Mouse (Mus musculus): Measurements from ENCODE around the gene Mapk6. TPM values are rescaled to one million over a fixed set of nuclear protein-coding genes. Genes with fewer than 3 reads are reported as not detected.

The Mapk6 gene
- polyA plus RNA-seq, 1 experiment from 2014 or later = 51.9 TPM

DNA sequence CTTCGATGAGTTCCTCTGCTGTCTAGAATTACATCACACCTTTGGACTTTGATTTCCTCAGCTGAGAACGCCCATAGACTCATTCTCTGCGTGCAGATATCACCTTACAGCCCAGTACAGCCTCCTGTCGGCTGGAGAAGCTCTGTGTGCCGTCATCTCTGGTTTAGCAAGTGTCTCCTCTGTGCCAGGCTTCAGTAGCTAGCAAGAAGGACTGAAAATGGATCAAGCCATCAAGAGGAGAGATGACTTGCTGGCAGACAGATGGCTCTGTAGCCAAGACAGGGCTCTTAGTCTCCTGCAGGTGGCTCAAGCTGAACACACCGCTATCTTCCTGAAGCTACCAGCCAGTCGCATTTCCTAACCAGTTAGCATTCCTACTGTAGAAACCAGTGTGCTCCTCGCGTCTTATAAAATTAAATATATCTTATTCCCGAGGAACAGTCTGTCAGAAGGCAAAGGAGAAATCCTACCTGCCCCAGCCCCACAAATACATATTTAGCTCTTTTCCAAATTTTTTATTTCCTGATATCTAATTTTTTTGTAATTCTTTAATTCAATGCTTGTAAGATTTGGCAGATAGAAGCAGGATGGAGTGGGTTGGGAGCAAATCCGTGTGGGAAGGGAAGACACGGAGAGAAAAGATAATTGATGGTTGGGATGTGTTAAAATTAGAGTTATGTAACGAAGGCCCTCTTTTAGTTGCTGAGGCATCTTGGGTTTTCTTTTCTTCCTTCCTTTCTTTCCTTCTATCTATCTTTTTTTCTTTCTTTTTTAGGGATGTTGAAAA is 87.5 kb downstream of the Mapk6 start:
- no peak for DNase-seq (ENCODE audit: low spot score)

DNA sequence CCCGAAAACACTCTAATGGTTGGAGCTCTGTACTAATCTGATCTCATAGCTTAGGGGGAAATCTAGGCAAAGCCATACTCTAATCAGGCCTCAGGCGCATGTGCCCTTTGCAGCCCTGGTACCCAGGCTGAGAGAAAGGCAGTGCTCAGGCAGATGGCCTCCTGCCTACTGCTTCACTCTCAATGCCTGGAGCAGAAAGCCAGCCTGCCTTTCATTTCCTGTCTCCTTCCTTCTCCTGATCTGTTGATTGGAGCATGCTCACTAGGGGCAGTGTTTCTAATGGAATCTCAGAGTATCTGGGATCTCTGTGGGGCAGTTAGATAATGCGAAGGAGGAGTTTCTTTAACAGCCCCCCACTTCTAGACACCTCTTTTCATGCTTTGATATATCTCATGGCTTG is 90.4 kb downstream of the Mapk6 start:
- DNase-seq (ENCODE audit: low spot score) = no peak

Other genes with a start within 250 kb of the Mapk6 start
- 0.44 and 0.98 TPM in 2 replicates for gene Myo5c, start 178.0 kb downstream of the Mapk6 start, polyA plus RNA-seq (2015; fragmentation: Nextera tagmentation; extraction: Ambion mirVana)
- gene Gnb5, start 103.7 kb downstream of the Mapk6 start, polyA plus RNA-seq (2015; fragmentation: Nextera tagmentation; extraction: Ambion mirVana) = 4.4 and 4.5 TPM in 2 replicates
- not detected in 2 replicates for gene Bcl2l10, start 62.2 kb downstream of the Mapk6 start, polyA plus RNA-seq (2015; fragmentation: Nextera tagmentation; extraction: Ambion mirVana)
- gene Leo1, start 31.5 kb upstream of the Mapk6 start, polyA plus RNA-seq (2015; fragmentation: Nextera tagmentation; extraction: Ambion mirVana) = 41.7 and 44.5 TPM in 2 replicates
- gene Tmod3, start 149.7 kb upstream of the Mapk6 start, polyA plus RNA-seq (2015; fragmentation: Nextera tagmentation; extraction: Ambion mirVana) = 101 and 105 TPM in 2 replicates
- gene Tmod2, start 201.3 kb upstream of the Mapk6 start, polyA plus RNA-seq (2015; fragmentation: Nextera tagmentation; extraction: Ambion mirVana) = 2.2 and 2.4 TPM in 2 replicates
- 16.7 and 19.9 TPM in 2 replicates for gene Lysmd2, start 215.7 kb upstream of the Mapk6 start, polyA plus RNA-seq (2015; fragmentation: Nextera tagmentation; extraction: Ambion mirVana)